Mouse (Mus musculus): ENCODE measurements around the gene Olfr1425. TPM values are rescaled to one million over a fixed set of nuclear protein-coding genes. Genes with fewer than 3 reads are reported as not detected.
"Not testable (repeated sequence)": the region's sequence is repeated elsewhere in the genome, so short reads cannot be mapped to it uniquely, and the experiment has no call there.

Gene Olfr1425
- not detected for total RNA-seq (2022)

GRCm38 (mm10) chr19:12077631-12078030 is at the start of gene Olfr1425:
Gene Olfr1425 (minus strand): TSS chr19:12077731.
- DNase-seq (ENCODE audit: low spot score in 2 of 2), result not testable (repeated sequence)

- DNase-seq (ENCODE audit: low spot score in 2 of 2), result no peak
Observed at GRCm38 (mm10) chr19:12123103-12123502, 45.6 kb upstream of the Olfr1425 start, which contains the start of gene Olfr76. Gene Olfr76 (minus strand): TSS chr19:12123203.

- no peak for DNase-seq (ENCODE audit: low spot score in 2 of 2)
Observed at GRCm38 (mm10) chr19:12116464-12116863, 38.9 kb upstream of the Olfr1425 start.

GRCm38 (mm10) chr19:12115797-12116196 is 38.3 kb upstream of the Olfr1425 start, which contains the start of gene Olfr1428:
Gene Olfr1428 (minus strand): TSS chr19:12115897.
- no peak for DNase-seq (ENCODE audit: low spot score in 2 of 2)

GRCm38 (mm10) chr19:12113807-12114206 is 36.3 kb upstream of the Olfr1425 start:
- no peak for DNase-seq (ENCODE audit: low spot score in 2 of 2)

GRCm38 (mm10) chr19:12104541-12104940 is 27.0 kb upstream of the Olfr1425 start:
- DNase-seq (ENCODE audit: low spot score in 2 of 2), result no peak

GRCm38 (mm10) chr19:12103234-12103633 is 25.7 kb upstream of the Olfr1425 start, which contains the start of gene Olfr1427:
Gene Olfr1427 (minus strand): TSS chr19:12103334.
- no peak for DNase-seq (ENCODE audit: low spot score in 2 of 2)

- no peak for DNase-seq (ENCODE audit: low spot score in 2 of 2)
Observed at GRCm38 (mm10) chr19:12091913-12092312, 14.4 kb upstream of the Olfr1425 start, which contains the start of gene Olfr1426. Gene Olfr1426 (minus strand): TSS chr19:12092013.

GRCm38 (mm10) chr19:12069546-12069945 is 8.0 kb downstream of the Olfr1425 start:
- not testable (repeated sequence) for DNase-seq (ENCODE audit: low spot score in 2 of 2)

GRCm38 (mm10) chr19:12067806-12068205 is 9.7 kb downstream of the Olfr1425 start:
- DNase-seq (ENCODE audit: low spot score in 2 of 2), result not testable (repeated sequence)

- not testable (repeated sequence) for DNase-seq (ENCODE audit: low spot score in 2 of 2)
Observed at GRCm38 (mm10) chr19:12062582-12062981, 14.9 kb downstream of the Olfr1425 start, which contains the start of gene Olfr1424. Gene Olfr1424 (minus strand): TSS chr19:12062682.

GRCm38 (mm10) chr19:12043163-12043562 is 34.4 kb downstream of the Olfr1425 start:
- no peak for DNase-seq (ENCODE audit: low spot score in 2 of 2)

GRCm38 (mm10) chr19:12041217-12041616 is 36.3 kb downstream of the Olfr1425 start, which contains the start of gene Olfr1423:
Gene Olfr1423 (minus strand): TSS chr19:12041317.
- DNase-seq (ENCODE audit: low spot score in 2 of 2), result no peak

GRCm38 (mm10) chr19:12037727-12038126 is 39.8 kb downstream of the Olfr1425 start:
- no peak for DNase-seq (ENCODE audit: low spot score in 2 of 2)

- DNase-seq (ENCODE audit: low spot score in 2 of 2), result no peak
Observed at GRCm38 (mm10) chr19:12026606-12027005, 50.9 kb downstream of the Olfr1425 start.

GRCm38 (mm10) chr19:12025333-12025732 is 52.2 kb downstream of the Olfr1425 start:
- no peak for DNase-seq (ENCODE audit: low spot score in 2 of 2)

GRCm38 (mm10) chr19:12024149-12024548 is 53.4 kb downstream of the Olfr1425 start:
- no peak for DNase-seq (ENCODE audit: low spot score in 2 of 2)

Other genes with a start within 250 kb of the Olfr1425 start
- gene Olfr1417, start 238.5 kb downstream of the Olfr1425 start, total RNA-seq (2022), result not detected
- not detected for gene Olfr1418, start 216.7 kb downstream of the Olfr1425 start, total RNA-seq (2022)
- gene Olfr1419, start 202.6 kb downstream of the Olfr1425 start, total RNA-seq (2022), result not detected
- gene Olfr1420, start 191.2 kb downstream of the Olfr1425 start, total RNA-seq (2022), result not detected
- 10 to 100 TPM; 23.0 to 29.3 (median 24.5) TPM for gene Patl1, start 165.3 kb downstream of the Olfr1425 start, total RNA-seq (2022)
- 10 to 100 TPM; 56.3 to 63.9 (median 59.4) TPM for gene Osbp, start 111.8 kb downstream of the Olfr1425 start, total RNA-seq (2022)
- gene Olfr1423, start 36.4 kb downstream of the Olfr1425 start, total RNA-seq (2022), result not detected
- gene Olfr1424, start 15.0 kb downstream of the Olfr1425 start, total RNA-seq (2022), result not detected
- not detected for gene Olfr1426, start 14.3 kb upstream of the Olfr1425 start, total RNA-seq (2022)
- not detected for gene Olfr1427, start 25.6 kb upstream of the Olfr1425 start, total RNA-seq (2022)
- not detected for gene Olfr1428, start 38.2 kb upstream of the Olfr1425 start, total RNA-seq (2022)
- not detected for gene Olfr76, start 45.5 kb upstream of the Olfr1425 start, total RNA-seq (2022)
- not detected for gene Olfr1555-ps1, start 92.4 kb upstream of the Olfr1425 start, total RNA-seq (2022)
- not detected for gene Olfr1431, start 122.9 kb upstream of the Olfr1425 start, total RNA-seq (2022)
- not detected for gene Olfr1432, start 154.9 kb upstream of the Olfr1425 start, total RNA-seq (2022)
- gene Olfr262, start 163.9 kb upstream of the Olfr1425 start, total RNA-seq (2022), result not detected
- gene Olfr235, start 183.3 kb upstream of the Olfr1425 start, total RNA-seq (2022), result not detected
- not detected for gene Olfr1434, start 202.1 kb upstream of the Olfr1425 start, total RNA-seq (2022)
- not detected for gene Olfr1436, start 221.4 kb upstream of the Olfr1425 start, total RNA-seq (2022)
- not detected for gene Olfr1437, start 247.4 kb upstream of the Olfr1425 start, total RNA-seq (2022)